Mouse (Mus musculus) kidney, embryonic 14.5 days (tissue): Measurements from ENCODE around the gene Ces1e. TPM values are rescaled to one million over a fixed set of nuclear protein-coding genes. Genes with fewer than 3 reads are reported as not detected.
"Not testable (repeated sequence)": the region's sequence is repeated elsewhere in the genome, so short reads cannot be mapped to it uniquely, and the experiment has no call there.

Source experiments
- ATAC-seq: fragments of 200-750 bp; cut with Nextera tagmentation; 2 replicates; pipeline ENCODE4 v1.8.0; 2017; ENCODE audit warnings: moderate number of reproducible peaks, mild to moderate bottlenecking, moderate TSS enrichment, moderate library complexity; ENCODE audit not compliant: low FRiP score, low TSS enrichment
- H3K27ac ChIP-seq: fragments of 300-500 bp; sonication (generic); 2 replicates; pipeline ENCODE4 v1.5.1; 2014; ENCODE audit warnings: low read depth, mild to moderate bottlenecking, low read length, moderate library complexity, mixed read lengths
- H3K27me3 ChIP-seq: fragments of 300-500 bp; sonication (generic); 2 replicates; pipeline ENCODE4 v1.6.1; 2014; ENCODE audit warnings: mild to moderate bottlenecking, low read length; ENCODE audit not compliant: control insufficient read depth, insufficient read depth
- H3K36me3 ChIP-seq: fragments of 300-500 bp; sonication (generic); 2 replicates; pipeline ENCODE4 v1.6.1; 2014; ENCODE audit warnings: low read length, mixed read lengths; ENCODE audit not compliant: control insufficient read depth, insufficient read depth
- H3K4me1 ChIP-seq: fragments of 300-500 bp; sonication (generic); 2 replicates; pipeline ENCODE4 v1.6.1; 2014; ENCODE audit warnings: low read length, mixed read lengths; ENCODE audit not compliant: control insufficient read depth, insufficient read depth
- H3K4me2 ChIP-seq: fragments of 300-500 bp; sonication (generic); replicated peaks from 2 replicates; pipeline ENCODE4 v1.6.1; 2014; ENCODE audit warnings: low read depth, mild to moderate bottlenecking, low read length
- H3K4me3 ChIP-seq: fragments of 300-500 bp; sonication (generic); 2 replicates; pipeline ENCODE4 v1.5.1; 2014; ENCODE audit warnings: mild to moderate bottlenecking, low read length
- H3K9ac ChIP-seq: fragments of 300-500 bp; sonication (generic); 2 replicates; pipeline ENCODE4 v1.6.1; 2014; ENCODE audit warnings: low read depth, mild to moderate bottlenecking, low read length, moderate library complexity
- H3K9me3 ChIP-seq: fragments of 300-500 bp; sonication (generic); 2 replicates; pipeline ENCODE4 v1.6.1; 2016; ENCODE audit warnings: low read length; ENCODE audit not compliant: control insufficient read depth
- WGBS: fragments of 180-500 bp; shearing (Covaris S2); extraction: QIAGEN DNeasy Blood & Tissue Kit; methylation state at CpG from one replicate; pipeline ENCODE4 v1.1.7; 2014; 5-methylcytosine and 5-hydroxymethylcytosine counted together
- polyA plus RNA-seq: library from polyadenylated mRNA; unstranded; fragments of >200 nt; fragmentation: Nextera tagmentation; extraction: Ambion mirVana; gene quantifications from 2 replicates; pipeline ENCODE4 v1.2.1, GENCODE M21; 2014

Ces1e gene
- polyA plus RNA-seq, 1 experiment from 2014 or later = not detected

DNA sequence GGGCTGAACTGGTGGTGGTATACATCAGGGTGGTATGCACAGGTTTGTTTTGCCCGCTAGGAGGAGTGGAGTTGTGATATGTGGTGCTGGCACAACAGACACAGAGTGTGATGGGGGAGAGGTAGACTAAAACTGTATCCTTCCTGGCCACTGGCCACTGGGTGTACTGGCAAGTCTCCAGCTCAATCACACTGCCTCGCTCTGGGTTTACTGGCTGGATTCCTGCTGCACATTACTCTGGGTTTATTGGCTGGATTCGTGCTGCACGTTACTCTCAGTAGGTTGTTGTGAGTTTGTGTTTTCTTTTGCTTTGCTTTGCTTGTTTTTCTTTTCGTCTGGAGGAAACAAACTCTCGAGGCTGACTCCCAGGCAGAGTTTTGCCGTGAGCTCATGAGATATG lies 30.3 kb downstream of the Ces1e start:
- not testable (repeated sequence) for H3K27ac ChIP-seq, H3K9me3 ChIP-seq, H3K27me3 ChIP-seq, H3K36me3 ChIP-seq, H3K4me1 ChIP-seq, H3K4me3 ChIP-seq, H3K9ac ChIP-seq, H3K4me2 ChIP-seq, ATAC-seq
- WGBS = 61% methylated on average over 7 of the region's 7 CpGs

DNA sequence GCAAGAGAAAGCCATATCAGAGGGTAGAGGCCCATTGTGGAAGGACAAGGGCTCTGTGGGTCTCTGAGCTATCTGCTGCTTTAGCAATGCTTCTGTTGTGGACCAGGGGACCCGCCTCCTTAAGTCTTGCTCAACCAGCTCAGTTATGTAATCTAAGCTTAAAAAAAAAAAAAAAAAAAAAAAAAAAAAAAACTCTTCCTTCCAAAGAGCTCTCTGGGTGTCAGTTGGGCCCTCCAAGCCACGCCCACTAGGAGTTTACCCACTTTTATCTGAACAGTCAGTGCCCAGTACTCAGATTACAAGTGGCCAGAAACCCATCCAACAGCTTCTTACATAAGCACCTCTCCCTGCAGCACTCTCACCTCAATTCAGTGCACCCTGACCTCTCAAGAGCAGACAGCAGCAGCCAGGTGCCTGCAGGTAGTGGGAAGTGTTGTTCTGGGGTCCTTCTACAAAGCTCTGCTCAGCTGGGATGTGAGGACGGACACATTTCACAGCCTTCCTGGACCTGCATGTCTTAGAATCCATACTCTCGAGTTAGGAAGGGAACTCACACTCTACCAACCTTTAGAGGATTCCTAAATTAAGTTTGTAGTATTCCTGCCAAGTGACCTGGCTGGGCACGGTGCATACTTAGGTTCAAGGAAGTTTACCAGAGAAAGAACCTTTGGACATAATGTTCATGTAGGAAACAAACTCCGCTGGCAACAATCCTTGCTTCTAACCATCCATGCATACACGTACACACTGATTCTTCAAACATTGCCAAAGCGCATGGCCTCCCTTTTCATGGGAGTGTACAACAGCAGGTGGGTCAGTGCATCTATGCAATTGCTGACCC lies 31.5 kb downstream of the Ces1e start, which contains the start of gene Ces1d:
Gene Ces1d, minus strand, starts transcription at position 154 of the 841 bp plus-strand sequence.
- H3K27ac ChIP-seq = no peak within 1 kb of the TSS
- H3K9me3 ChIP-seq = no peaks in the 10 kb centered on the region
- H3K9ac ChIP-seq = no peak within 1 kb of the TSS
- WGBS = 75% methylated on average over 8 of the region's 8 CpGs
- no peaks in the 10 kb centered on the region for H3K36me3 ChIP-seq
- no peaks in the 10 kb centered on the region for H3K27me3 ChIP-seq
- no peaks in the 10 kb centered on the region for H3K4me1 ChIP-seq
- H3K4me3 ChIP-seq = no peak within 1 kb of the TSS
- no peak within 1 kb of the TSS for H3K4me2 ChIP-seq
- no peak for ATAC-seq

DNA sequence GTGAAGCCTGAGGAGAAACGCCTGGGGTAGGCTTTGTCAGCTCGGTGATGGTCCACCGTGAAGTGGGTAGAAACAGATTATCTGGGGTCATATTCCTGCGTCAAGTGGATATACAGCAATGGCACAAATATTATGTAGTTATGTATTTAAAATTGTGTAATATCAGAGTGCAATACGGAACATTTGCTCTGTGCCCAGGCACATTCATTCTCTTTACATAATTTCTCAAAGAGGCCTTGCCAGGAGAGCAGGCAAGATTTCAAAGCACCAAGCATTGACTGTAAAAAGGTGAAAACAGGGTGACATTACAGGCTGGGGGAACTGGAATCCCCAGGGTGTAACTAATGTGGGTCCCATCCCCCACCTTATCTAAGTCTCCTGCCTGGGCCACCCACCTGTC lies 33.0 kb downstream of the Ces1e start:
- no peak overlapping the region for H3K4me3 ChIP-seq
- H3K27ac ChIP-seq = no peak overlapping the region
- ATAC-seq = no peak
- H3K27me3 ChIP-seq = no peaks in the 10 kb centered on the region
- 90% methylated on average over 5 of the region's 5 CpGs for WGBS
- no peaks in the 10 kb centered on the region for H3K4me1 ChIP-seq
- H3K9me3 ChIP-seq = no peaks in the 10 kb centered on the region
- H3K4me2 ChIP-seq = no peak overlapping the region
- no peak overlapping the region for H3K9ac ChIP-seq
- no peaks in the 10 kb centered on the region for H3K36me3 ChIP-seq

DNA sequence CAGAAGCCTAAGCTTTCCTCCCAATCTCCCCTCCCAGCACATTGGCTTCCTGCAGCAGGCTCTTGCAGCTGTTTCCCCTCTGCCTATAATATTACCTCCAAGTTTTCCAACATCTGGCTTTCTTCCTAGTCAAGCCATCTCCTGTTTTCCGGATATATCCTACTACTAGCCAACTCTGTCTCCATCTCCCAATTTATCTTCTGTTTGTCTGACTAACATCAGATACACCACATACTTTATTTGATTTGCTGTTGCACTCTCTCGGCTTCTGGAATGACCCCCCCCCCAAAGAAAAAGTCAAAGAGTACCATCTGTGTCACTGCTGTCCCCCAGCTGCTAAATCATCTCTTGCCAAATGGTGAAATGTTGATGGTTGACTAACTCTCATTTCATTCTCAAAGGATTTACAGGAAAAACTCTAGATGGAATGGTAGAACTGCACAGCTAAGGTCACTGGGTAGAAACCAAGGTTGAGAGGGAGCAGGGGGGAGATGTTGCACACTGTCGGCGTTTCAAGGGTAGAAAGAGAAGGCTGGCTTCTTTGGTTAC lies 48.8 kb downstream of the Ces1e start:
- Histone ChIP-seq H3K4me2 (no peak overlapping the region), H3K27ac (no peak overlapping the region), H3K36me3 (no peaks in the 10 kb centered on the region), H3K9ac (no peak overlapping the region), H3K27me3 (no peaks in the 10 kb centered on the region), H3K4me3 (no peak overlapping the region), H3K4me1 (no peaks in the 10 kb centered on the region), H3K9me3 (no peaks in the 10 kb centered on the region)
- 0 out of 2 replicates have a peak, but pooled peaks have one; percentile 35 for ATAC-seq
- WGBS = 40% methylated on average over 4 of the region's 4 CpGs

DNA sequence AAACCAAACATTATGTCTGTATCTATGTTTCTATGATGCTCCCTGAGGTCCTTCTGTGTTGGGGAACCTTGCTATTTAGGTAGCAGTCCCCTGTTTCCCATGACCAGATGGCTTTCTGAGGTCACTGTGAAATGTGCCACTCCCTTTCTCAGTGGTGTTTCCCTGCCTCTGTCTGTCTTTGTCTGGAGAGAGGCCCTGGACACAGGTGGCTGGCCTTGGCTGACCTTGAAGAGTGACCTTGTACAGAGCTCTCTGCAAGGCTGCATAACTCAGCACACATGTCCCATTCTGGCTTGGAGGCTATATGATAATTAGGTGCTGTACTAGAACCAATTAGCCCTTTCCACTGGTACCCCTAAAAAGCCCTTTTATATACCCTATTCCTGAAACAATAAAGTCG lies 52.8 kb downstream of the Ces1e start:
- ATAC-seq = no peak
- Histone ChIP-seq H3K27ac (no peak overlapping the region), H3K36me3 (no peaks in the 10 kb centered on the region), H3K27me3 (no peaks in the 10 kb centered on the region), H3K4me1 (no peaks in the 10 kb centered on the region), H3K4me2 (no peak overlapping the region), H3K4me3 (no peak overlapping the region), H3K9me3 (no peaks in the 10 kb centered on the region), H3K9ac (no peak overlapping the region)
- 41% methylated on average over 1 of the region's 1 CpGs for WGBS

DNA sequence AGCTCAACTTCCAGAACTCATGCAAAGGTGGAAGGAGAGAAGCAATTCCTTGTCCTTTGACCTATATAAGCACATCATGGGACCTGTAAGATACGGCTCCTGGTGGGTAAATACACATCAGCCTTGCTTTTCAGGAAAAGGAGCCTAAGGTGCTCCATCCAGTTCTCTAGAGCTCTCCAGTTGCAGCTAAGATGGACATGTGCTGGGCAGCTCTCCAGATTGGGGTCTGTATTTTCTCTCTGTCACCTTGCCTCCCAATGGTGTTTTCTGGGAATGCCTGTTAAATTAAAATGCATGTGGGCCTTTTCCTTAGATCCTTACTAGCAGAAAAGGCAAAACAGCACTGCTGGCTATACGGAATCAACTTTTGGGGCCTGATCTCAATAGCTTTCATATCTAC lies 54.9 kb downstream of the Ces1e start:
- no peak overlapping the region for H3K4me3 ChIP-seq
- no peak for ATAC-seq
- H3K9me3 ChIP-seq = no peaks in the 10 kb centered on the region
- H3K4me2 ChIP-seq = no peak overlapping the region
- no peaks in the 10 kb centered on the region for H3K4me1 ChIP-seq
- H3K9ac ChIP-seq = no peak overlapping the region
- WGBS = 81% methylated on average over 2 of the region's 2 CpGs
- no peak overlapping the region for H3K27ac ChIP-seq
- H3K36me3 ChIP-seq = no peaks in the 10 kb centered on the region
- no peaks in the 10 kb centered on the region for H3K27me3 ChIP-seq

DNA sequence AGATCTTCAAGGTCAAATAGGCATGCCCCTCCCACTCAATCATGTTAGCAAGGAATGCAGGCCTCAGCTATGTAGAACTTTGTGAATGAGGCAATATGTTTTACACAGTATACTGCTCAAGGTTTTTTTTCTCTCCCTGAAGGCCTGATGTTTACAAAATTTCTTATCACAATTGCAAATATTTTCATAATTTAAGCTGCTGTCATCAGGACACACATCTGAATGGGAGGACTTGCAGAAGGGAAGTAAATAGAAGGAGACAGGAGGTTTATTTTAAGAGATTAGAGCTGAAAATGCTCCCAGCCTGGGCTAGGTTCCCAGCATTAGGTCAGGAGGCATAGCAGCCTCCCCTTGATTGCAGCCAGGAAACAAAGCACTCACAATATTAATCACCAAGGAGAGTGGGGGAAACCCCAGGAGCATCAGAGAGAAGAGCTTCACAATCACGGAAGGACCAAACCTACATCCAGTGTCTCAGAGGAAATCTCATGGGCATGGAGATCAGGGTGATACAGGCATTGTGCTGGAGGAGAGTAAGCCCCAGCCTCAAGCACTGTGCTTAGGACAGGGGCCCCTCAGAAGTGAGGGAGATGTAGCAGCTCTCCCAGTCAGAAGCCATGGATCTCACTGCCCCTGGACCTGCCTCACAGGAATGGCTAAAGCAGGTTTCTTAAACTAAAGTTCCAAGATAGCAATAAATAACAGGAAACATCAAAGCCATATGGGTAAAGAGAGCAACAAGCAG lies 57.4 kb downstream of the Ces1e start:
- ATAC-seq = peak; percentile 35; the same call in 1 of the 2 replicates
- Histone ChIP-seq H3K4me3 (no peak overlapping the region), H3K27ac (no peak overlapping the region)

DNA sequence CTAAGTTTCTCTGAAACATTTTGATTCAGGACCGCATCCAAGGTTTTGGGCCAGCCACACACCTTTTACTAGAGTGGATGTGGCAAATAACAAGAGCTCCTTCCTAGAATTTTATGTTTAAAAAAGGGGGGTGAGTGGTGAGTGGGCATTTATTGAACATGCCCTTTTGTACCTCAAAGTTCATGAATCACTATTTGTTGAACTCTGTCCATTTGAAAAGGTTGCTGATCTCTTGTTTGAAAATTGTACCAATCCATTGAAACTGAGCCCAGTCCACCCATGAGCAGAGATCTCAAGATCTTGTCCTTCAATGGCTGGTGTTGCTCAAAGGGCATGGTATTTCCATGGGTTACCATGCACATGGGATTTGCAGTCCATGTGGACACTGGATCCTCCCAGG lies 66.1 kb downstream of the Ces1e start:
- no peaks in the 10 kb centered on the region for H3K36me3 ChIP-seq
- H3K4me3 ChIP-seq = no peak overlapping the region
- no peak for ATAC-seq
- no peak overlapping the region for H3K9ac ChIP-seq
- H3K27me3 ChIP-seq = no peaks in the 10 kb centered on the region
- H3K4me1 ChIP-seq = no peaks in the 10 kb centered on the region
- H3K4me2 ChIP-seq = no peak overlapping the region
- 94% methylated on average over 1 of the region's 1 CpGs for WGBS
- H3K9me3 ChIP-seq = no peaks in the 10 kb centered on the region
- H3K27ac ChIP-seq = no peak overlapping the region

More for the DNA sequence above, 57.4 kb downstream of the Ces1e start:
- WGBS = 55% methylated on average over 1 of the region's 1 CpGs
- no peaks in the 10 kb centered on the region for H3K4me1 ChIP-seq
- no peak overlapping the region for H3K9ac ChIP-seq
- H3K4me2 ChIP-seq = no peak overlapping the region
- no peaks in the 10 kb centered on the region for H3K27me3 ChIP-seq
- no peaks in the 10 kb centered on the region for H3K9me3 ChIP-seq
- H3K36me3 ChIP-seq = no peaks in the 10 kb centered on the region

DNA sequence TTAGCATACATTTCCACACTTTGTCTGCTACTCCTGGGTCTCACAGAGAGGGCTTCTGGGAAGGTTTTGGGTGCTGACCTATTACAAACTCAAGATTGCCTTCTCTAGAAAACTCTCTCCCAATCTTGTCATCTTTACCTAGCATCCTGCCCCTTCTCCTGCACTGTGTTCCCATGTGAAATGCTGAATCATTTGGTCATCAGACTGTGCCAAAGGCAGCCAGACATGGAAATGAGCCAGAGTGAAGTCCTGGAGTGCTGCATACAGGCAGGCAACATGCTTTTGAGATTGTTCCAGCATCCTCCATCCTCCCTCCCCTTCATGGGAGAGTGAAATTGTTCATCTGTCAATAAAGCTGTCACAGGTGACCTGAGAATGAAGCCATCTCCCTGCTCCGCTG lies 78.0 kb downstream of the Ces1e start:
- no peak overlapping the region for H3K4me3 ChIP-seq
- no peaks in the 10 kb centered on the region for H3K27me3 ChIP-seq
- H3K9ac ChIP-seq = no peak overlapping the region
- no peak overlapping the region for H3K27ac ChIP-seq
- no peaks in the 10 kb centered on the region for H3K9me3 ChIP-seq
- H3K4me1 ChIP-seq = no peaks in the 10 kb centered on the region
- WGBS = 92% methylated on average over 1 of the region's 1 CpGs
- H3K4me2 ChIP-seq = no peak overlapping the region
- no peaks in the 10 kb centered on the region for H3K36me3 ChIP-seq
- no peak for ATAC-seq
